Mouse (Mus musculus) kidney, adult 2 months (tissue): ENCODE measurements at regions not wholly inside any gene's neighbourhood (a gene's known extent, or its start where the extent isn't known, plus 50 kb on each side); places are given as distances from the start of the nearest gene placed in this dataset.
"Not testable (repeated sequence)": the region's sequence is repeated elsewhere in the genome, so short reads cannot be mapped to it uniquely, and the experiment has no call there.

Source experiments
- DNase-seq: peaks from one replicate; pipeline ENCODE4 v3.0.0; 2021
- H3K27ac ChIP-seq: fragments of 200-500 bp; 2 replicates; pipeline ENCODE4 v1.5.1; 2012; ENCODE audit warnings: low read depth, low read length, control low read depth, inconsistent platforms; ENCODE audit not compliant: insufficient read depth
- H3K27me3 ChIP-seq: fragments of 200-500 bp; replicated peaks from 2 replicates; pipeline ENCODE4 v1.6.1; 2012; ENCODE audit warnings: mild to moderate bottlenecking, moderate library complexity, low read length, inconsistent platforms; ENCODE audit not compliant: control insufficient read depth, insufficient read depth
- H3K36me3 ChIP-seq: fragments of 200-500 bp; 2 replicates; pipeline ENCODE4 v1.6.1; 2012; ENCODE audit warnings: mild to moderate bottlenecking, moderate library complexity, low read length, inconsistent platforms; ENCODE audit not compliant: control insufficient read depth, insufficient read depth
- H3K4me1 ChIP-seq: fragments of 200-500 bp; 2 replicates; pipeline ENCODE4 v1.6.1; 2011; ENCODE audit warnings: low read length; ENCODE audit not compliant: control insufficient read depth, insufficient read depth
- H3K4me3 ChIP-seq: fragments of 200-500 bp; 2 replicates; pipeline ENCODE4 v1.5.1; 2011; ENCODE audit warnings: mild to moderate bottlenecking, low read depth, low read length, control low read depth; ENCODE audit not compliant: insufficient read depth
- CTCF ChIP-seq: fragments of 200-500 bp; conservative IDR thresholded peaks from 2 replicates; pipeline ENCODE4 v1.5.1; 2011; ENCODE audit warnings: low read depth, mild to moderate bottlenecking, control low read depth, low read length, moderate library complexity, mixed read lengths; ENCODE audit not compliant: insufficient read depth, insufficient read length
- POLR2A ChIP-seq: fragments of 200-500 bp; IDR thresholded peaks from one replicate; pipeline ENCODE4 v1.6.1; 2011; ENCODE audit warnings: low read depth, low read length, control low read depth
- WGBS: fragments of 180-500 bp; shearing (Covaris S2); methylation state at CpG from one replicate; pipeline ENCODE4 v1.1.7; 2018; 5-methylcytosine and 5-hydroxymethylcytosine counted together

- TF ChIP-seq POLR2A: no peak
- no peak for TF ChIP-seq CTCF
- Histone ChIP-seq H3K36me3 (no peaks in the 10 kb centered on the region), H3K4me3 (no peak overlapping the region), H3K27me3 (no peaks in the 10 kb centered on the region), H3K4me1 (no peaks in the 10 kb centered on the region), H3K27ac (no peak overlapping the region)
- WGBS: 91% methylated on average over 5 of the region's 5 CpGs
- DNase-seq: no peak
Measured at GRCm38 (mm10) chr14:8867641-8868040, 201.6 kb upstream of the 4930452B06Rik start.

GRCm38 (mm10) chr14:8851572-8851971 lies 185.5 kb upstream of the 4930452B06Rik start:
- Histone ChIP-seq H3K27me3 (no peaks in the 10 kb centered on the region), H3K4me1 (no peaks in the 10 kb centered on the region), H3K4me3 (no peak overlapping the region), H3K36me3 (no peaks in the 10 kb centered on the region), H3K27ac (no peak overlapping the region)
- TF ChIP-seq CTCF: no peak
- no peak for TF ChIP-seq POLR2A
- DNase-seq: no peak

- no peak for DNase-seq
- no peak overlapping the region for H3K4me3 ChIP-seq
- no peaks in the 10 kb centered on the region for H3K4me1 ChIP-seq
- H3K27me3 ChIP-seq: no peaks in the 10 kb centered on the region
- TF ChIP-seq CTCF (no peak), POLR2A (no peak)
- H3K36me3 ChIP-seq: no peaks in the 10 kb centered on the region
- H3K27ac ChIP-seq: no peak overlapping the region
Measured at GRCm38 (mm10) chr14:8850208-8850607, 184.2 kb upstream of the 4930452B06Rik start.

- H3K27ac ChIP-seq: no peak overlapping the region
- H3K4me1 ChIP-seq: no peaks in the 10 kb centered on the region
- no peak for DNase-seq
- WGBS: 89% methylated on average over 1 of the region's 1 CpGs
- TF ChIP-seq POLR2A (no peak), CTCF (no peak)
- no peaks in the 10 kb centered on the region for H3K36me3 ChIP-seq
- no peaks in the 10 kb centered on the region for H3K27me3 ChIP-seq
- no peak overlapping the region for H3K4me3 ChIP-seq
Measured at GRCm38 (mm10) chr14:8833516-8833915, 167.5 kb upstream of the 4930452B06Rik start.

- H3K36me3 ChIP-seq, H3K27ac ChIP-seq, H3K27me3 ChIP-seq, H3K4me1 ChIP-seq, H3K4me3 ChIP-seq: not testable (repeated sequence)
- 65% methylated on average over 23 of the region's 23 CpGs for WGBS
- peak; percentile 2 for DNase-seq
Measured at GRCm38 (mm10) chr14:8800217-8800616, 134.2 kb upstream of the 4930452B06Rik start.

GRCm38 (mm10) chr14:8789348-8789747 lies 123.3 kb upstream of the 4930452B06Rik start:
- Histone ChIP-seq H3K27me3 (no peaks in the 10 kb centered on the region), H3K4me1 (no peaks in the 10 kb centered on the region), H3K36me3 (no peaks in the 10 kb centered on the region), H3K27ac (no peak overlapping the region), H3K4me3 (no peak overlapping the region)
- TF ChIP-seq POLR2A: no peak
- TF ChIP-seq CTCF: no peak
- DNase-seq: no peak
- 55% methylated on average over 1 of the region's 1 CpGs for WGBS

GRCm38 (mm10) chr14:8760541-8760940 lies 94.5 kb upstream of the 4930452B06Rik start:
- Histone ChIP-seq H3K4me1 (no peaks in the 10 kb centered on the region), H3K36me3 (no peaks in the 10 kb centered on the region), H3K4me3 (no peak overlapping the region), H3K27ac (no peak overlapping the region), H3K27me3 (no peaks in the 10 kb centered on the region)
- 61% methylated on average over 2 of the region's 2 CpGs for WGBS
- TF ChIP-seq CTCF (no peak), POLR2A (no peak)
- DNase-seq: no peak

GRCm38 (mm10) chr14:8736831-8737230 lies 70.8 kb upstream of the 4930452B06Rik start:
- TF ChIP-seq POLR2A (no peak), CTCF (no peak)
- H3K4me3 ChIP-seq: no peak overlapping the region
- 41% methylated on average over 4 of the region's 4 CpGs for WGBS
- H3K36me3 ChIP-seq: no peaks in the 10 kb centered on the region
- DNase-seq: no peak
- no peaks in the 10 kb centered on the region for H3K4me1 ChIP-seq
- no peaks in the 10 kb centered on the region for H3K27me3 ChIP-seq
- no peak overlapping the region for H3K27ac ChIP-seq
